Mouse (Mus musculus): Measurements from ENCODE around the gene Mdh1.

GRCm38 (mm10) chr11:21542731-21543130, 29.4 kb downstream of the Mdh1 start:
- TF ChIP-seq POLR2A (IDR thresholded peaks at IDR 0.05; ENCODE audit: low read depth, low read length) (no peak), CTCF (IDR thresholded peaks at IDR 0.05; ENCODE audit: borderline replicate concordance, insufficient read depth, low read length) (no peak)

All from embryonic fibroblast, embryonic 13.5 days (primary cell).